Mouse (Mus musculus): ENCODE data around the gene Strn4. TPM values are rescaled to one million over a fixed set of nuclear protein-coding genes. Genes with fewer than 3 reads are reported as not detected.

The Strn4 gene
- total and polyA plus RNA-seq, 3 experiments, result 55.8 to 93.5 TPM; not detected in 1

DNA sequence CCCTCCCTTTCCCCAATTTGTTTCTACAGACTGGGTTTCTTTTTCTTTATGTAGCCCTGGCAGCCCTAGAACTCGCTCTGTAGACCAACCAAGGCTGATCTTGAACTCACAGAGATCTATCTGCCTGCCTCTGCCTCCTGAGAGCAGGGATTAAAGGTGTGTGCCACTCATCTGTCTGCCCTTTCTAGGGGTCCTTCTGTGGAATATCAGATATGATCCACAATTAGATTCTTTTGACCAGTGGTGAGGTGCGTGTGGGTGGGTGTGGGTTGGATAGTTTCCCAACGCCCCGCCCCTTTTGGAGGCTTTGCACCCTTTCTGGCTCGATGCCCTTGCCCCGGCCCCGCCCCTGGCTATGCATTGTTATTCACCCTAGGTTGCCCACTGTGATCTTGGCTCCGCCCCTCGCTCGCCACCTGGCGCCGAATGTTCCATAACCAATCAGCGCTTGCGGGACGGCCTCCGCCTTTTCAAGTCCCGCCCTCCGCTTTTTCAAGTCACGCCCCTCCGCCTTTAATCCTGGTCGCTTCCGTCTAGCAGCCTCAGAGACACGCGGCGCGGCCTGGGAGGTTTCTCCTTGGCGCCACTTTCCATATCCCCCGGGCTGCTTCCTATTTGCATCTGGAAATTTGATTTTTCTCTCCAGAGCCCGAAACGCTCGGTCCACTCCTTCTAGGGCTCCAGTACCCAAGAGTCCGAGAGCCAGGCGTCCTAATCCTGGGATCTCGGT is 34.7 kb upstream of the Strn4 start, which contains the start of gene Slc1a5:
Slc1a5 (plus strand) TSS at position 516 of the 730 bp plus-strand sequence.
- no peaks in the 10 kb centered on the region for H3K27me3 ChIP-seq (ENCODE audit: control insufficient read depth in 1 of 2, insufficient read depth in 2 of 2, low read length in 2 of 2)
- peak; percentile 98 for DNase-seq (ENCODE audit: low read depth, low spot score)
- peak within 1 kb of the TSS; percentile 61 to 64 for H3K4me3 ChIP-seq (ENCODE audit: control insufficient read depth in 1 of 2, insufficient read depth in 1 of 2, low read depth in 2 of 2, low read length in 2 of 2)
- TF ChIP-seq TCF12 (IDR thresholded peaks at IDR 0.05; ENCODE audit: low read depth, low read length) (peak; percentile 76), ZMIZ1 (IDR thresholded peaks at IDR 0.05; ENCODE audit: low read depth, low read length) (peak; percentile 99), CTCF (IDR thresholded peaks at IDR 0.05 in 2 of 3, conservative IDR thresholded peaks at IDR 0.05 in 1 of 3; ENCODE audit: control insufficient read depth in 1 of 3, insufficient read depth in 1 of 3, low read depth in 2 of 3, low read length in 3 of 3, poor library complexity in 1 of 3, severe bottlenecking in 1 of 3) (no peak), ZC3H11A (IDR thresholded peaks at IDR 0.05; ENCODE audit: low read depth, low read length) (no peak), ZKSCAN1 (IDR thresholded peaks at IDR 0.05; ENCODE audit: low read depth, low read length) (no peak), POLR2AphosphoS2 (IDR thresholded peaks at IDR 0.05; ENCODE audit: low read length) (peak; percentile 99), POLR2AphosphoS5 (IDR thresholded peaks at IDR 0.05; ENCODE audit: borderline replicate concordance, low read depth, low read length) (peak; percentile 80; the same call in 1 of the 2 replicates), USF1 (IDR thresholded peaks at IDR 0.05; ENCODE audit: low read depth, low read length) (0 out of 2 replicates have a peak, but pooled peaks have one; percentile 36), NELFE (IDR thresholded peaks at IDR 0.05; ENCODE audit: low read depth, low read length) (peak; percentile 100), HCFC1 (IDR thresholded peaks at IDR 0.05; ENCODE audit: low read depth, low read length) (peak; percentile 67), ELF1 (IDR thresholded peaks at IDR 0.05; ENCODE audit: low read depth, low read length) (peak; percentile 70), MAZ (IDR thresholded peaks at IDR 0.05; ENCODE audit: low read depth, low read length) (peak; percentile 65; the same call in 1 of the 2 replicates), SIN3A (IDR thresholded peaks at IDR 0.05; ENCODE audit: low read length) (peak; percentile 90), MAX (IDR thresholded peaks at IDR 0.05; ENCODE audit: low read length) (peak; percentile 93), MYC (IDR thresholded peaks at IDR 0.05; ENCODE audit: low read depth, low read length) (peak; percentile 97), UBTF (IDR thresholded peaks at IDR 0.05; ENCODE audit: borderline replicate concordance, insufficient read depth, low read depth, low read length) (no peak), TBP (IDR thresholded peaks at IDR 0.05; ENCODE audit: low read depth, low read length) (peak; percentile 98), RAD21 (IDR thresholded peaks at IDR 0.05; ENCODE audit: low read depth, low read length) (no peak), BHLHE40 (IDR thresholded peaks at IDR 0.05; ENCODE audit: borderline replicate concordance, low read depth, low read length) (no peak), MXI1 (IDR thresholded peaks at IDR 0.05; ENCODE audit: low read depth, low read length) (peak; percentile 98), MEF2A (IDR thresholded peaks at IDR 0.05; ENCODE audit: extremely low read depth, insufficient replicate concordance, low read depth, low read length, poor library complexity, severe bottlenecking) (no peak), ETS1 (IDR thresholded peaks at IDR 0.05; ENCODE audit: low read depth, low read length) (0 out of 2 replicates have a peak, but pooled peaks have one; percentile 3), POLR2A (IDR thresholded peaks at IDR 0.05; ENCODE audit: control insufficient read depth in 1 of 2, insufficient read depth in 1 of 2, low read depth in 1 of 2, low read length in 2 of 2, poor library complexity in 1 of 2) (peak; percentile 94 to 100), E2F4 (IDR thresholded peaks at IDR 0.05; ENCODE audit: borderline replicate concordance, low read depth, low read length) (no peak)
- H3K27ac ChIP-seq (ENCODE audit: control insufficient read depth, low read depth, low read length), result peak within 1 kb of the TSS; percentile 77
- H3K4me1 ChIP-seq (ENCODE audit: control insufficient read depth in 1 of 2, insufficient read depth in 2 of 2, low read length in 2 of 2), result peaks cover 0 to 10% of the 10 kb centered on the region in 2 experiments; a peak in 3 of 4 replicates
- H3K9me3 ChIP-seq (replicated peaks; ENCODE audit: insufficient read depth, low read length), result no peaks in the 10 kb centered on the region
- peaks cover 0 to 15% of the 10 kb centered on the region in 2 experiments; a peak in 2 of 4 replicates for H3K36me3 ChIP-seq (ENCODE audit: control insufficient read depth in 1 of 2, insufficient read depth in 2 of 2, low read length in 2 of 2)
- peaks cover 43% of the 10 kb centered on the region for H3K79me2 ChIP-seq (ENCODE audit: control insufficient read depth, insufficient read depth, low read length, poor library complexity)
- peak within 1 kb of the TSS; percentile 85 for H3K9ac ChIP-seq (ENCODE audit: control insufficient read depth, low read depth, low read length, poor library complexity, severe bottlenecking)
